Mouse (Mus musculus): ENCODE measurements around the gene Gm20918.
"Not testable (repeated sequence)": the region's sequence is repeated elsewhere in the genome, so short reads cannot be mapped to it uniquely, and the experiment has no call there.

Gm20918 gene

DNA sequence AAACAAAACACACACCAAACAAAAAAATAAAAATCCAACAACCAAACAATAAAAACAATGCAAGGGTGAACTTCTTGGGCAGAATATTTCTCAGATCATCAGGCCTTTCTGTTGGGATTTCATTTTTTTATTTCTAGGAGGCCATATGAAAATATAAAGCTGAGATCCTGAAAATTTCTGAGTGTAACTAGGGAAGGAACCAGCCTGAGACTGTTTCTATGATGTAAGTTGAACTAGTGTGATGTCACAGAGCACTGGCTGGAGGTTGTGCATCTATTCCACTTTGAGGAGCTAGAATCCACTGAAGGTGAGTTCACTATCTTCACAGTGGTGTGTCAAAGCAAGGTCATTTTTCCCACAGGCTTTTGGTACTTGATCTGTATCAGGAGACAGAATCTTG lies at the start of gene Gm20918:
Gm20918 (plus strand) TSS at position 301 of the 400 bp plus-strand sequence.
- DNase-seq (ENCODE audit: low read depth, low spot score), result not testable (repeated sequence)
